Mouse (Mus musculus) intestine, embryonic 16.5 days (tissue): ENCODE measurements around the gene Sorbs1. TPM values are rescaled to one million over a fixed set of nuclear protein-coding genes. Genes with fewer than 3 reads are reported as not detected.

ENCODE experiments used
- ATAC-seq: fragments of 200-750 bp; cut with Nextera tagmentation; 2 replicates; pipeline ENCODE4 v1.8.0; 2017; ENCODE audit warnings: moderate TSS enrichment, moderate library complexity
- H3K27ac ChIP-seq: fragments of 300-500 bp; sonication (generic); 2 replicates; pipeline ENCODE4 v1.5.1; 2014; ENCODE audit warnings: mild to moderate bottlenecking, low read length
- H3K27me3 ChIP-seq: fragments of 300-500 bp; sonication (generic); replicated peaks from 2 replicates; pipeline ENCODE4 v1.6.1; 2014; ENCODE audit warnings: low read length, control low read depth, mixed read lengths; ENCODE audit not compliant: control insufficient read depth, insufficient read depth
- H3K36me3 ChIP-seq: fragments of 300-500 bp; sonication (generic); 2 replicates; pipeline ENCODE4 v1.6.1; 2014; ENCODE audit warnings: low read length, control low read depth; ENCODE audit not compliant: control insufficient read depth, insufficient read depth
- H3K4me1 ChIP-seq: fragments of 300-500 bp; sonication (generic); 2 replicates; pipeline ENCODE4 v1.6.1; 2014; ENCODE audit warnings: low read length, control low read depth, mixed read lengths; ENCODE audit not compliant: control insufficient read depth, insufficient read depth
- H3K4me2 ChIP-seq: fragments of 300-500 bp; sonication (generic); 2 replicates; pipeline ENCODE4 v1.6.1; 2014; ENCODE audit warnings: low read depth, low read length, control low read depth
- H3K4me3 ChIP-seq: fragments of 300-500 bp; sonication (generic); 2 replicates; pipeline ENCODE4 v1.5.1; 2014; ENCODE audit warnings: mild to moderate bottlenecking, low read length
- H3K9ac ChIP-seq: fragments of 300-500 bp; sonication (generic); 2 replicates; pipeline ENCODE4 v1.6.1; 2014; ENCODE audit warnings: low read depth, low read length
- H3K9me3 ChIP-seq: fragments of 300-500 bp; sonication (generic); 2 replicates; pipeline ENCODE4 v1.6.1; 2016; ENCODE audit warnings: low read length, control low read depth; ENCODE audit not compliant: control insufficient read depth
- WGBS: fragments of 180-500 bp; shearing (Covaris S2); extraction: QIAGEN DNeasy Blood & Tissue Kit; methylation state at CpG from one replicate; pipeline ENCODE4 v1.1.7; 2014; 5-methylcytosine and 5-hydroxymethylcytosine counted together
- polyA plus RNA-seq: library from polyadenylated mRNA; unstranded; fragments of >200 nt; fragmentation: Nextera tagmentation; extraction: Ambion mirVana; gene quantifications from 2 replicates; pipeline ENCODE4 v1.2.1, GENCODE M21; 2015

Gene Sorbs1
- polyA plus RNA-seq, 1 experiment from 2014 or later, result 84.3 TPM

- 68% methylated on average over 10 of the region's 10 CpGs for WGBS
- no peak overlapping the region for H3K4me3 ChIP-seq
- H3K9me3 ChIP-seq, result no peaks in the 10 kb centered on the region
- no peak overlapping the region for H3K9ac ChIP-seq
- peak; percentile 21; the same call in 1 of the 2 replicates for ATAC-seq
- H3K27ac ChIP-seq, result 0 out of 2 replicates have a peak overlapping the region, but pooled peaks have one; percentile 24
- H3K27me3 ChIP-seq, result no peaks in the 10 kb centered on the region
- H3K4me1 ChIP-seq, result peaks cover 7% of the 10 kb centered on the region
- H3K4me2 ChIP-seq, result no peak overlapping the region
- H3K36me3 ChIP-seq, result no peaks in the 10 kb centered on the region
Measured at GRCm38 (mm10) chr19:40471526-40472245, 41.9 kb downstream of the Sorbs1 start.

GRCm38 (mm10) chr19:40469792-40470191 is 43.8 kb downstream of the Sorbs1 start:
- H3K4me1 ChIP-seq, result 0 out of 2 replicates have a peak, but pooled peaks cover 3% of the 10 kb centered on the region
- H3K36me3 ChIP-seq, result no peaks in the 10 kb centered on the region
- no peak for ATAC-seq
- H3K27me3 ChIP-seq, result no peaks in the 10 kb centered on the region
- H3K4me3 ChIP-seq, result no peak overlapping the region
- WGBS, result 85% methylated on average over 5 of the region's 5 CpGs
- H3K9ac ChIP-seq, result no peak overlapping the region
- H3K9me3 ChIP-seq, result no peaks in the 10 kb centered on the region
- 0 out of 2 replicates have a peak overlapping the region, but pooled peaks have one; percentile 0 for H3K27ac ChIP-seq
- H3K4me2 ChIP-seq, result no peak overlapping the region

GRCm38 (mm10) chr19:40468308-40468707 is 45.3 kb downstream of the Sorbs1 start:
- Histone ChIP-seq H3K4me3 (no peak overlapping the region), H3K27me3 (no peaks in the 10 kb centered on the region), H3K36me3 (no peaks in the 10 kb centered on the region), H3K4me1 (peaks cover 3% of the 10 kb centered on the region; the same call in 1 of the 2 replicates), H3K4me2 (no peak overlapping the region), H3K27ac (peak overlapping the region; percentile 39), H3K9me3 (no peaks in the 10 kb centered on the region), H3K9ac (no peak overlapping the region)
- 87% methylated on average over 3 of the region's 3 CpGs for WGBS
- no peak for ATAC-seq

- WGBS, result 73% methylated on average over 9 of the region's 9 CpGs
- Histone ChIP-seq H3K4me2 (no peak overlapping the region), H3K27ac (peak overlapping the region; percentile 39), H3K9me3 (no peaks in the 10 kb centered on the region), H3K4me3 (no peak overlapping the region), H3K9ac (no peak overlapping the region), H3K36me3 (no peaks in the 10 kb centered on the region), H3K27me3 (no peaks in the 10 kb centered on the region), H3K4me1 (peaks cover 6% of the 10 kb centered on the region)
- 0 out of 2 replicates have a peak, but pooled peaks have one; percentile 20 for ATAC-seq
Measured at GRCm38 (mm10) chr19:40467810-40468209, 45.8 kb downstream of the Sorbs1 start.

GRCm38 (mm10) chr19:40465339-40465738 is 48.2 kb downstream of the Sorbs1 start:
- Histone ChIP-seq H3K4me1 (peaks cover 12% of the 10 kb centered on the region), H3K27me3 (no peaks in the 10 kb centered on the region), H3K4me2 (no peak overlapping the region), H3K4me3 (no peak overlapping the region), H3K27ac (no peak overlapping the region), H3K36me3 (no peaks in the 10 kb centered on the region), H3K9ac (no peak overlapping the region), H3K9me3 (no peaks in the 10 kb centered on the region)
- 76% methylated on average over 3 of the region's 3 CpGs for WGBS
- no peak for ATAC-seq

GRCm38 (mm10) chr19:40464408-40464807 is 49.2 kb downstream of the Sorbs1 start:
- WGBS, result 85% methylated on average over 9 of the region's 9 CpGs
- H3K27ac ChIP-seq, result no peak overlapping the region
- H3K4me2 ChIP-seq, result no peak overlapping the region
- H3K9ac ChIP-seq, result no peak overlapping the region
- H3K36me3 ChIP-seq, result no peaks in the 10 kb centered on the region
- ATAC-seq, result no peak
- no peaks in the 10 kb centered on the region for H3K27me3 ChIP-seq
- no peaks in the 10 kb centered on the region for H3K9me3 ChIP-seq
- no peak overlapping the region for H3K4me3 ChIP-seq
- H3K4me1 ChIP-seq, result peaks cover 12% of the 10 kb centered on the region

- Histone ChIP-seq H3K27ac (no peak overlapping the region; the same call in none of the 2 replicates), H3K36me3 (no peaks in the 10 kb centered on the region), H3K4me1 (peaks cover 12% of the 10 kb centered on the region), H3K4me2 (no peak overlapping the region), H3K27me3 (no peaks in the 10 kb centered on the region), H3K4me3 (no peak overlapping the region), H3K9me3 (no peaks in the 10 kb centered on the region), H3K9ac (no peak overlapping the region)
- WGBS, result 30% methylated on average over 6 of the region's 6 CpGs
- ATAC-seq, result peak; percentile 62
Measured at GRCm38 (mm10) chr19:40462892-40463291, 50.7 kb downstream of the Sorbs1 start.

- Histone ChIP-seq H3K9me3 (no peaks in the 10 kb centered on the region), H3K27me3 (no peaks in the 10 kb centered on the region), H3K4me3 (no peak overlapping the region), H3K27ac (peak overlapping the region; percentile 17; the same call in 1 of the 2 replicates), H3K36me3 (no peaks in the 10 kb centered on the region), H3K4me2 (no peak overlapping the region), H3K4me1 (peaks cover 12% of the 10 kb centered on the region), H3K9ac (no peak overlapping the region)
- no peak for ATAC-seq
- 58% methylated on average over 2 of the region's 2 CpGs for WGBS
Measured at GRCm38 (mm10) chr19:40462481-40462880, 51.1 kb downstream of the Sorbs1 start.

- H3K9ac ChIP-seq, result no peak overlapping the region
- peaks cover 12% of the 10 kb centered on the region for H3K4me1 ChIP-seq
- no peak for ATAC-seq
- no peak overlapping the region for H3K4me3 ChIP-seq
- H3K27ac ChIP-seq, result peak overlapping the region; percentile 17; the same call in 1 of the 2 replicates
- H3K4me2 ChIP-seq, result no peak overlapping the region
- H3K27me3 ChIP-seq, result no peaks in the 10 kb centered on the region
- WGBS, result 73% methylated on average over 1 of the region's 1 CpGs
- H3K36me3 ChIP-seq, result no peaks in the 10 kb centered on the region
- H3K9me3 ChIP-seq, result no peaks in the 10 kb centered on the region
Measured at GRCm38 (mm10) chr19:40461662-40462061, 51.9 kb downstream of the Sorbs1 start.
